Mouse (Mus musculus): ENCODE measurements around the gene Slc26a9. TPM values are rescaled to one million over a fixed set of nuclear protein-coding genes. Genes with fewer than 3 reads are reported as not detected.
"Not testable (repeated sequence)": the region's sequence is repeated elsewhere in the genome, so short reads cannot be mapped to it uniquely, and the experiment has no call there.

The Slc26a9 gene
- total and polyA plus RNA-seq, 3 experiments: 0.08 TPM; not detected in 2

DNA sequence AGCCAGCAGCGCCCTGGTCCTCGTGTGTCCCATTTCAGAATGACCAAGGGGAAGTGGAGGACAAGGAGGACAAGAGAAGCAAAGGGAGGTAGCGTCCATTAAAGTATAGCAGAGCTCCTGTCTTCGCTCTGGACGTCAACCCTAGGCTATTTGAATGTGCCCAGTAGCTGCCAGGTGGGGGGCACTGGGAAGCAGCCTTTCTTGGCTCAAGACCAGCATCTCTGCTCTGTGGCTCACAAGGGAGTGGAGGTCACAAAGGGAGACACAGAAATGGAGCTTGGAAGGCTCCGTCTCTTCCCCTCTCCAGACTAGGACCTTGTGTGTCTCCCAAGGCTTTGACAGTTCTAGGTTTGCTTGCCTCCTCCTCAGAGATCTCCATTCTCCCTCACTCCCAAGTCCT, 73.1 kb downstream of the Slc26a9 start:
- WGBS: 58% methylated on average over 6 of the region's 6 CpGs
- DNase-seq: peak in 1 of 2 experiments; percentile 15
- Histone ChIP-seq H3K36me3 (ENCODE audit: control insufficient read depth, insufficient read depth, low read length) (no peaks in the 10 kb centered on the region), H3K4me3 (no peak overlapping the region), H3K9ac (ENCODE audit: low read depth, low read length) (no peak overlapping the region), H3K27me3 (ENCODE audit: control insufficient read depth, insufficient read depth, low read length) (no peaks in the 10 kb centered on the region), H3K79me2 (replicated peaks; ENCODE audit: control insufficient read depth, insufficient read depth, low read length) (no peaks in the 10 kb centered on the region), H3K27ac (no peak overlapping the region), H3K4me1 (ENCODE audit: control insufficient read depth, insufficient read depth, low read length) (no peaks in the 10 kb centered on the region)
- TF ChIP-seq POLR2A (IDR thresholded peaks at IDR 0.05; ENCODE audit: insufficient read depth, low read depth, low read length) (no peak), EP300 (IDR thresholded peaks at IDR 0.05; ENCODE audit: insufficient read depth, low read depth, low read length) (no peak), CTCF (IDR thresholded peaks at IDR 0.05) (no peak)
- intact Hi-C loops (cut with DNase I): no loop called here

DNA sequence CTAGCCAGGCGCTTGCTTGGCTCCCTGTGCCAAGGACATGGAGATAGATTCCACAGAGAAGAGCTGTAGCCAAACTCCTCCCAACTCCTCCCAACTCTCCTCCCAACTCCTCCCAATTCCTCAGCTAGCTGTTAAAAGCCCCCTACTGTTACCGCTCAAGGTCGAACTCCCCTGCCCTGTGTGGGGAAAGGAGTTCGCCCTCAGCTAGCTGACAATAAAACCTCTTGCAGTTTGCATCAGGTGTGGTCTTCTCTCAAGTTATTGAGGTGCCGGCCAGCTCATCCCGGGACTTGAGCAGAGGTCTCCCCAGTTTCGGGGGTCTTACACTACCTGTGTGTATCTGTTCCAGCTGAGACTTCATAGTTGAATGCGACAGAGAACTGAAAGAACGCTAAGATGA, 76.5 kb downstream of the Slc26a9 start:
- H3K36me3 ChIP-seq (ENCODE audit: control insufficient read depth, insufficient read depth, low read length); H3K4me1 ChIP-seq (ENCODE audit: control insufficient read depth, insufficient read depth, low read length); H3K27ac ChIP-seq; DNase-seq; H3K4me3 ChIP-seq; H3K27me3 ChIP-seq (ENCODE audit: control insufficient read depth, insufficient read depth, low read length); intact Hi-C loops (cut with DNase I); H3K79me2 ChIP-seq (replicated peaks; ENCODE audit: control insufficient read depth, insufficient read depth, low read length); H3K9ac ChIP-seq (ENCODE audit: low read depth, low read length): not testable (repeated sequence)
- 69% methylated on average over 9 of the region's 9 CpGs for WGBS

DNA sequence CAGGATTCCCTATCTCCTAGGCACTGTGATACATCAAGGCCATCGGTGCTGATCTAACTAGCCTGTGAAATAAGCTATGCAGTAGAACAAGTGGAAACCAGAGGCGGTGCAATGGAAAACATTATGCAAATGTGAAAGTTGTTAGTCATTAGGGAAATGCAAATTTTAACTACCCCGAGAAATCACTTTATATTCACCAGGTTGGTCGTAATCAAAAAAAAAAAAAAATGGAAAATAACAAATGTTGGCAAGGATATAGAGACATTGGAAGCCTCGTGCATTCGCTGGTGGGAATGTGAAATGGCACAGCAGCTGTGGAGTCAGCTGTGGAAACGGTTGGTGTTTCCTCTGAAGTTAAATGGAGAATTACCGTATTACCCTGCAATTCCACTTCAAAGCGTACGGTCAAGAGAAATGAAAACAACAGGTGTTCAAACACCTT, 77.1 kb downstream of the Slc26a9 start:
- H3K36me3 ChIP-seq (ENCODE audit: control insufficient read depth, insufficient read depth, low read length): no peaks in the 10 kb centered on the region
- TF ChIP-seq POLR2A (IDR thresholded peaks at IDR 0.05; ENCODE audit: insufficient read depth, low read depth, low read length) (no peak), CTCF (IDR thresholded peaks at IDR 0.05) (no peak), EP300 (IDR thresholded peaks at IDR 0.05; ENCODE audit: insufficient read depth, low read depth, low read length) (no peak)
- no peak for DNase-seq
- no peak overlapping the region for H3K4me3 ChIP-seq
- no peak overlapping the region for H3K9ac ChIP-seq (ENCODE audit: low read depth, low read length)
- no peaks in the 10 kb centered on the region for H3K79me2 ChIP-seq (replicated peaks; ENCODE audit: control insufficient read depth, insufficient read depth, low read length)
- H3K27me3 ChIP-seq (ENCODE audit: control insufficient read depth, insufficient read depth, low read length): no peaks in the 10 kb centered on the region
- WGBS: 77% methylated on average over 10 of the region's 10 CpGs
- no peak overlapping the region for H3K27ac ChIP-seq
- no peaks in the 10 kb centered on the region for H3K4me1 ChIP-seq (ENCODE audit: control insufficient read depth, insufficient read depth, low read length)
- intact Hi-C loops (cut with DNase I): no loop called here

Other genes with a start within 250 kb of the Slc26a9 start
- 10 to 100 TPM; 15.9 to 20.5 TPM for gene Srgap2, start 216.7 kb upstream of the Slc26a9 start, total RNA-seq (2021)
- 15.2 and 16.9 TPM in 2 replicates for gene Srgap2, start 216.7 kb upstream of the Slc26a9 start, polyA plus RNA-seq (2012; rRNA removed)
- under 1 TPM; 0.73 to 0.78 TPM for gene Fam72a, start 216.1 kb upstream of the Slc26a9 start, total RNA-seq (2021)
- 0.18 and 0.29 TPM in 2 replicates for gene Fam72a, start 216.1 kb upstream of the Slc26a9 start, polyA plus RNA-seq (2012; rRNA removed)
- not detected for gene Avpr1b, start 144.8 kb upstream of the Slc26a9 start, total RNA-seq (2021)
- gene Avpr1b, start 144.8 kb upstream of the Slc26a9 start, polyA plus RNA-seq (2012; rRNA removed): not detected in 2 replicates
- under 1 TPM; 0.63 to 0.86 TPM for gene Ctse, start 105.7 kb upstream of the Slc26a9 start, total RNA-seq (2021)
- 0.39 and 0.70 TPM in 2 replicates for gene Ctse, start 105.7 kb upstream of the Slc26a9 start, polyA plus RNA-seq (2012; rRNA removed)
- gene Rab7b, start 55.3 kb upstream of the Slc26a9 start, total RNA-seq (2021): 1 to 10 TPM; 3.0 to 3.5 TPM
- gene Rab7b, start 55.3 kb upstream of the Slc26a9 start, polyA plus RNA-seq (2012; rRNA removed): 3.7 and 3.9 TPM in 2 replicates
- 1 to 10 TPM; 5.8 to 7.5 TPM for gene Pm20d1, start 53.4 kb downstream of the Slc26a9 start, total RNA-seq (2021)
- gene Pm20d1, start 53.4 kb downstream of the Slc26a9 start, polyA plus RNA-seq (2012; rRNA removed): 5.9 and 8.3 TPM in 2 replicates
- 10 to 100 TPM; 43.4 to 65.9 TPM for gene Slc41a1, start 83.5 kb downstream of the Slc26a9 start, total RNA-seq (2021)
- 69.5 and 84.1 TPM in 2 replicates for gene Slc41a1, start 83.5 kb downstream of the Slc26a9 start, polyA plus RNA-seq (2012; rRNA removed)
- gene Rab29, start 123.2 kb downstream of the Slc26a9 start, total RNA-seq (2021): 10 to 100 TPM; 11.2 to 11.8 TPM
- gene Rab29, start 123.2 kb downstream of the Slc26a9 start, polyA plus RNA-seq (2012; rRNA removed): 17.4 and 28.6 TPM in 2 replicates
- gene Nucks1, start 166.5 kb downstream of the Slc26a9 start, total RNA-seq (2021): 10 to 100 TPM; 59.5 to 64.3 TPM
- 9.9 and 18.9 TPM in 2 replicates for gene Nucks1, start 166.5 kb downstream of the Slc26a9 start, polyA plus RNA-seq (2012; rRNA removed)
- gene Slc45a3, start 218.9 kb downstream of the Slc26a9 start, total RNA-seq (2021): 1 to 10 TPM; 3.8 to 7.0 TPM
- gene Slc45a3, start 218.9 kb downstream of the Slc26a9 start, polyA plus RNA-seq (2012; rRNA removed): 5.5 and 6.4 TPM in 2 replicates